Mouse (Mus musculus): ENCODE measurements around the gene Ankrd13b. TPM values are rescaled to one million over a fixed set of nuclear protein-coding genes. Genes with fewer than 3 reads are reported as not detected.

Gene Ankrd13b
- polyA plus RNA-seq, 1 experiment from 2014 or later = 13.1 TPM

DNA sequence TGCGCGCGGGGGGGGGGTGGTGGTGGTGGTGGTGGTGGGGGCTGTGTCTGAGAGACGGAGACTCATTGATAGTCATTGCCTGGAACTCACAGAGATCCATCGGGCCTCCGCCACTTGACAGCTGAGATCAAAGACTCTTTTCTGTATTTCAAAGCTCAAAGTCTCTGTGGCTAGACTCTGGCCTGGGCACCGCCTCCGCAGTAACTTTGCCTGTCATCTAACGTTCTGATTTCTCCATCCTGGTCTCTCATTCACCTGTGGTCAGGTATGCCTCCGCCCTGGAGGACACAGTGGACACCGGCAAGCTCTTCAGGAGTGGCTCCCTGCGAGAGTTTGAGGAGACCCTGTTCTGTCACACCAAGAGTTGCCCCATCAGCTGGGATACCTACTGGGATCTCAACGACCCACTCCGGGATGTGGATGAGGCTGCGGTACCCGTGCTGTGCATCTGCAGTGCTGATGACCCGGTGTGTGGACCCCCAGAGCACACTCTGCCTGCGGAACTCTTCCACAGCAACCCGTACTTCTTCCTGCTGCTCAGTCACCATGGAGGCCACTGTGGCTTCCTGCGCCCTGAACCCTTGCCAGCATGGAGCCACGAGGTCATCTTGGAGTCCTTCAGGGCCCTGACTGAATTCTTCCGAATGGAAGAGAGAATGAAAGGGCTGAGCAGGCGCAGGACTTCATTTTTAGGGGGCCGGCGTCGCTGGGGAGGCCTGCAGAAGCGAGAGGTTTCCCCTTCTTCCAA lies 28.7 kb upstream of the Ankrd13b start:
- Histone ChIP-seq H3K9ac (ENCODE audit: low read depth, low read length) (no peak overlapping the region), H3K27me3 (ENCODE audit: control insufficient read depth, insufficient read depth, low read length) (peaks cover 13% of the 10 kb centered on the region), H3K27ac (ENCODE audit: low read depth, low read length) (no peak overlapping the region), H3K4me3 (ENCODE audit: low read depth, low read length) (no peak overlapping the region), H3K4me2 (replicated peaks; ENCODE audit: low read depth, low read length) (no peak overlapping the region), H3K9me3 (ENCODE audit: control insufficient read depth, low read length) (no peaks in the 10 kb centered on the region), H3K36me3 (ENCODE audit: control insufficient read depth, insufficient read depth, low read length) (no peaks in the 10 kb centered on the region), H3K4me1 (replicated peaks; ENCODE audit: control insufficient read depth, insufficient read depth, low read length) (peaks cover 19% of the 10 kb centered on the region)
- DNase-seq (ENCODE audit: low spot score) (no peak), ATAC-seq (ENCODE audit: low FRiP score) (no peak)
- 81% methylated on average over 27 of the region's 27 CpGs for WGBS

DNA sequence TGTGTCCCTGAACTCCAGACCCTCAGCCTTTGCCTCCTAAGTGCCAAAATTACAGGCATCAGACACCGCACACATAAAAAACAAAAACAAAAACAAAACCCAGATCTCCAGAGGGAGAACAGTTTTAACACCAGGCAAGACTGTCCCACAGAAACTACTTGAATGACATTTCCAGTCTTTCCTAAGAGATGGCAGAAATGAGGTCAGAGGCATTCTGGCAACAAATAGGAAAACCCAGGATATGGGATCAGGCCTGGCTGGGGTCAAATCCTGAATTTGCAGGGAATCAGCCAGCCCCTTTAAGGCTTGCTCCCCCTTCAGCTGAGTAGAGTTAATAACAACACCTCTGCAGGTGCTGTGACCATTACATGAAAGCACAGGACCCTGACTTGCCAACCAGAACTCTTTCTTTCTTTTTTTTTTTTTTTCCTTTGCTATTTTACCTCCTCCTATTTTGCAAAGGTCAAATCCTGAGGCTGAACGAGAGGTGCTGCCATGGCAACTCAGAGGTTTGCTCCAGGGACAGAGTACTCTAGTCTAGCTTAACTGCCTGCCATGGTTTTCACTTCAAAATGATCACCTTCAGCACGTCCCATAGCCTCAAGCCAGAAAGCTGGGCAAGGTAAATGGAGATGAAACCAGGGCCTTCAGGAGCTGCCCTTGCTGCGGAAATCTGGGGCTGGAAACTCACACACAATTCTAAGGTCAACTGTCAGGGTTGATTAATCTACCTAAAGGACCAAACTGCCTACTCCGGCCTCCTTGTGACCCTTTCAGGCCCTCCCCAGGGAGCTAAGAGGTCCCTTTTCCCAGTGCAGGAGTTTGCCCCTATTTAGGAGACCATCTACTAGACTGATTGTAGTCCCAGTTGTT lies 27.3 kb upstream of the Ankrd13b start:
- no peak for DNase-seq (ENCODE audit: low spot score)
- Histone ChIP-seq H3K27me3 (ENCODE audit: control insufficient read depth, insufficient read depth, low read length) (peaks cover 13% of the 10 kb centered on the region), H3K4me3 (ENCODE audit: low read depth, low read length) (no peak overlapping the region), H3K4me1 (replicated peaks; ENCODE audit: control insufficient read depth, insufficient read depth, low read length) (peaks cover 23% of the 10 kb centered on the region), H3K9ac (ENCODE audit: low read depth, low read length) (no peak overlapping the region), H3K36me3 (ENCODE audit: control insufficient read depth, insufficient read depth, low read length) (no peaks in the 10 kb centered on the region), H3K9me3 (ENCODE audit: control insufficient read depth, low read length) (no peaks in the 10 kb centered on the region), H3K27ac (ENCODE audit: low read depth, low read length) (no peak overlapping the region), H3K4me2 (replicated peaks; ENCODE audit: low read depth, low read length) (no peak overlapping the region)
- WGBS = 41% methylated on average over 5 of the region's 5 CpGs
- no peak for ATAC-seq (ENCODE audit: low FRiP score)

- Histone ChIP-seq H3K27me3 (ENCODE audit: control insufficient read depth, insufficient read depth, low read length) (peaks cover 13% of the 10 kb centered on the region), H3K36me3 (ENCODE audit: control insufficient read depth, insufficient read depth, low read length) (no peaks in the 10 kb centered on the region)
Measured at GRCm38 (mm10) chr11:77515637-77516552, 26.4 kb upstream of the Ankrd13b start, which contains the start of gene Trp53i13. Trp53i13 (minus strand) TSS chr11:77515980.

GRCm38 (mm10) chr11:77514832-77515636 lies 25.6 kb upstream of the Ankrd13b start, which contains the start of gene Abhd15:
Abhd15 (plus strand) TSS chr11:77515121.
- Histone ChIP-seq H3K9me3 (ENCODE audit: control insufficient read depth, low read length) (no peaks in the 10 kb centered on the region), H3K4me2 (replicated peaks; ENCODE audit: low read depth, low read length) (peak within 1 kb of the TSS; percentile 95), H3K36me3 (ENCODE audit: control insufficient read depth, insufficient read depth, low read length) (no peaks in the 10 kb centered on the region), H3K27ac (ENCODE audit: low read depth, low read length) (peak within 1 kb of the TSS; percentile 24; the same call in 1 of the 2 replicates), H3K4me1 (replicated peaks; ENCODE audit: control insufficient read depth, insufficient read depth, low read length) (peaks cover 21% of the 10 kb centered on the region), H3K9ac (ENCODE audit: low read depth, low read length) (peak within 1 kb of the TSS; percentile 58), H3K4me3 (ENCODE audit: low read depth, low read length) (peak within 1 kb of the TSS; percentile 53), H3K27me3 (ENCODE audit: control insufficient read depth, insufficient read depth, low read length) (peaks cover 13% of the 10 kb centered on the region)
- DNase-seq (ENCODE audit: low spot score) (peak; percentile 86), ATAC-seq (ENCODE audit: low FRiP score) (peak; percentile 69)
- WGBS = under 1% methylated on average over 65 of the region's 72 CpGs

More at GRCm38 (mm10) chr11:77515637-77516552, 26.4 kb upstream of the Ankrd13b start, which contains the start of gene Trp53i13:
- WGBS = 7% methylated on average over 39 of the region's 39 CpGs
- Histone ChIP-seq H3K4me1 (replicated peaks; ENCODE audit: control insufficient read depth, insufficient read depth, low read length) (peaks cover 23% of the 10 kb centered on the region), H3K4me3 (ENCODE audit: low read depth, low read length) (peak within 1 kb of the TSS; percentile 41), H3K4me2 (replicated peaks; ENCODE audit: low read depth, low read length) (peak within 1 kb of the TSS; percentile 95), H3K9me3 (ENCODE audit: control insufficient read depth, low read length) (no peaks in the 10 kb centered on the region), H3K27ac (ENCODE audit: low read depth, low read length) (peak within 1 kb of the TSS; percentile 24; the same call in 1 of the 2 replicates), H3K9ac (ENCODE audit: low read depth, low read length) (peak within 1 kb of the TSS; percentile 58)
- no peak for DNase-seq (ENCODE audit: low spot score)
- ATAC-seq (ENCODE audit: low FRiP score) = peak; percentile 8

GRCm38 (mm10) chr11:77514281-77514831 lies 24.9 kb upstream of the Ankrd13b start:
- peak overlapping the region; percentile 41 for H3K4me3 ChIP-seq (ENCODE audit: low read depth, low read length)
- no peak for DNase-seq (ENCODE audit: low spot score)
- no peak overlapping the region for H3K27ac ChIP-seq (ENCODE audit: low read depth, low read length)
- H3K4me2 ChIP-seq (replicated peaks; ENCODE audit: low read depth, low read length) = peak overlapping the region; percentile 95
- peaks cover 21% of the 10 kb centered on the region for H3K4me1 ChIP-seq (replicated peaks; ENCODE audit: control insufficient read depth, insufficient read depth, low read length)
- no peak for ATAC-seq (ENCODE audit: low FRiP score)
- H3K36me3 ChIP-seq (ENCODE audit: control insufficient read depth, insufficient read depth, low read length) = no peaks in the 10 kb centered on the region
- H3K9me3 ChIP-seq (ENCODE audit: control insufficient read depth, low read length) = no peaks in the 10 kb centered on the region
- peak overlapping the region; percentile 58 for H3K9ac ChIP-seq (ENCODE audit: low read depth, low read length)
- peaks cover 13% of the 10 kb centered on the region for H3K27me3 ChIP-seq (ENCODE audit: control insufficient read depth, insufficient read depth, low read length)
- 3% methylated on average over 19 of the region's 19 CpGs for WGBS

- 4% methylated on average over 10 of the region's 10 CpGs for WGBS
- ATAC-seq (ENCODE audit: low FRiP score) = no peak
- Histone ChIP-seq H3K27ac (ENCODE audit: low read depth, low read length) (no peak overlapping the region), H3K9me3 (ENCODE audit: control insufficient read depth, low read length) (no peaks in the 10 kb centered on the region), H3K36me3 (ENCODE audit: control insufficient read depth, insufficient read depth, low read length) (no peaks in the 10 kb centered on the region), H3K4me1 (replicated peaks; ENCODE audit: control insufficient read depth, insufficient read depth, low read length) (peaks cover 21% of the 10 kb centered on the region), H3K4me3 (ENCODE audit: low read depth, low read length) (peak overlapping the region; percentile 53), H3K4me2 (replicated peaks; ENCODE audit: low read depth, low read length) (peak overlapping the region; percentile 79), H3K27me3 (ENCODE audit: control insufficient read depth, insufficient read depth, low read length) (peaks cover 13% of the 10 kb centered on the region), H3K9ac (ENCODE audit: low read depth, low read length) (peak overlapping the region; percentile 28; the same call in 1 of the 2 replicates)
- no peak for DNase-seq (ENCODE audit: low spot score)
Measured at GRCm38 (mm10) chr11:77513811-77514170, 24.3 kb upstream of the Ankrd13b start.

DNA sequence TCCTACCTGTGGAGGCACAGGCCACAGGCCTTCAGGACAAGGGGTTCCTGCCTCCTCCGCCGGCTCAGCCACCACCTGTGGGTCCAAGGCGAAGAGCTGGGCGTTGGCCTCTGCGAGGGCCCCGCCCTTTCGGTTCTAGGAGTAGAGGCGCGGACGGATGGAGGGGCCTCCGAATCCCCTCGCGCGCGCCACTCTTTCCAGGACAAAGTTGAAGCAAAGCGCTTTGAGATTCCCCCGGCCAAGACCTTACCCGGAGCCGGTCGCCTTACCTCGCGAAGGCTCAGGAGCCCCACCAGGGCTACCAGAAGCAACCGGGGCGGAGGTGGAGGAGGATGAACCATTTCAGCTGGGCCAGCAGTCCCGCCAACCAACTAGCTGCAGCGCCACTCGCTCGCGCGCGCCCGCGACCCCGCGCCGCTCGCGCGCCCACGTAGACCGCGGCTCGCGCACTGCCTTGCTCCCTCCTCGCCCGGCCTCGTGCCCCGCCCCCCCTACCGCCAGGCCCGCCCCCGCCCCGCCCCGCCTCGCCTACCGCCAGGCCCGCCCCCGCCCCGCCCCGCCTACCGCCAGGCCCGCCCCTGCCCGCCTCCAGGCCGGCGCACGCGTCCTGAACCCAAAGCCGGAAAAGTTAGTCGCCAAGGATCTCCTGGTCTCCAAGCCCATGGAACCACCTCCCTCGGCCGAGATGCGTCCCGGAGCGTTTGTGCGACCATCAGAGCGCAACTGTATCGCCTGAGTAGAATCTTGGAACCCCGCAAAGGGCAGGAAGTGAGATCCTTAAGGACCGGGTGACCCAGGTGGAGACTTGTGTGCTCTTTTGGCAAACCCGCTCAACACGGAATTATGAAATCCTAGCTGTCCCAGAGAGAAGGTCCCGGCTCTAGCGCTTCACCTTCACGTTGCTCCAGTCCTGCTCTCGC lies 23.7 kb upstream of the Ankrd13b start:
- Histone ChIP-seq H3K4me2 (replicated peaks; ENCODE audit: low read depth, low read length) (peak overlapping the region; percentile 79), H3K4me3 (ENCODE audit: low read depth, low read length) (peak overlapping the region; percentile 53), H3K9me3 (ENCODE audit: control insufficient read depth, low read length) (no peaks in the 10 kb centered on the region), H3K9ac (ENCODE audit: low read depth, low read length) (peak overlapping the region; percentile 60), H3K4me1 (replicated peaks; ENCODE audit: control insufficient read depth, insufficient read depth, low read length) (peaks cover 21% of the 10 kb centered on the region), H3K27ac (ENCODE audit: low read depth, low read length) (no peak overlapping the region), H3K27me3 (ENCODE audit: control insufficient read depth, insufficient read depth, low read length) (peaks cover 13% of the 10 kb centered on the region), H3K36me3 (ENCODE audit: control insufficient read depth, insufficient read depth, low read length) (no peaks in the 10 kb centered on the region)
- under 1% methylated on average over 67 of the region's 84 CpGs for WGBS
- DNase-seq (ENCODE audit: low spot score) (peak; percentile 92), ATAC-seq (ENCODE audit: low FRiP score) (peak; percentile 50)
